Mouse (Mus musculus): ENCODE data around the gene S100a5.

DNA sequence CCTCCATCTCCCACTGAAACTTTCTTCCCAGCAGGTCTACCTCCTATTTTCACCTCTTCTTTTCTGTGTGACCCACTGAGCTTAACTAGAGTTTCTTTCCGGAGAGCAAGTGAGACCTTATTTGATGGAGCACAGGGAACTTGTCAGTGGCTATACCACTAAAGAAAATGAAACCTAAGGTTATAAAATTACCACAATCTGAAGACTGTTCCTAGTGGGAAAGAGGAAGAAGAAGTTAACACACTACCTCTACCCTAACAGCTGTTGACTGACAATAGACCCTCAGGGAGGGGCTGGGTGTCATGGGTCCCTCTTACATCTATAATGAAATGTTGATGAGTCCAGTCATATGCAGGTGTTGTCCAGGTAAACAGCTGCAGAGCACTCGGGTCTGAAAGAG, 23.7 kb downstream of the S100a5 start:
- no peak for TF ChIP-seq POLR2A (IDR thresholded peaks at IDR 0.05; ENCODE audit: insufficient read depth, low read length)
- TF ChIP-seq EP300 (IDR thresholded peaks at IDR 0.05; ENCODE audit: insufficient read depth, low read depth, low read length) = no peak
- no peak for TF ChIP-seq CTCF (IDR thresholded peaks at IDR 0.05; ENCODE audit: low read depth, low read length)

Data from ES-Bruce4 (cell line).